Mouse (Mus musculus) stomach, embryonic 16.5 days (tissue): Measurements from ENCODE around the gene Nxph4. TPM values are rescaled to one million over a fixed set of nuclear protein-coding genes. Genes with fewer than 3 reads are reported as not detected.

Source experiments
- ATAC-seq: fragments of 200-750 bp; cut with Nextera tagmentation; 2 replicates; pipeline ENCODE4 v1.8.0; 2017; ENCODE audit warnings: moderate number of reproducible peaks, moderate TSS enrichment; ENCODE audit not compliant: insufficient read depth, low FRiP score
- H3K27ac ChIP-seq: fragments of 300-500 bp; sonication (generic); 2 replicates; pipeline ENCODE4 v1.5.1; 2014; ENCODE audit warnings: low read length
- H3K27me3 ChIP-seq: fragments of 300-500 bp; sonication (generic); 2 replicates; pipeline ENCODE4 v1.6.1; 2014; ENCODE audit warnings: low read length, control low read depth, mixed read lengths; ENCODE audit not compliant: control insufficient read depth, insufficient read depth
- H3K36me3 ChIP-seq: fragments of 300-500 bp; sonication (generic); 2 replicates; pipeline ENCODE4 v1.6.1; 2014; ENCODE audit warnings: low read length; ENCODE audit not compliant: control insufficient read depth, insufficient read depth
- H3K4me1 ChIP-seq: fragments of 300-500 bp; sonication (generic); 2 replicates; pipeline ENCODE4 v1.6.1; 2014; ENCODE audit warnings: low read length, control low read depth, mixed read lengths; ENCODE audit not compliant: control insufficient read depth, insufficient read depth
- H3K4me2 ChIP-seq: fragments of 300-500 bp; sonication (generic); 2 replicates; pipeline ENCODE4 v1.6.1; 2014; ENCODE audit warnings: low read depth, low read length, mixed read lengths
- H3K4me3 ChIP-seq: fragments of 300-500 bp; sonication (generic); replicated peaks from 2 replicates; pipeline ENCODE4 v1.5.1; 2014; ENCODE audit warnings: mild to moderate bottlenecking, low read length
- H3K9ac ChIP-seq: fragments of 300-500 bp; sonication (generic); 2 replicates; pipeline ENCODE4 v1.6.1; 2014; ENCODE audit warnings: low read length
- H3K9me3 ChIP-seq: fragments of 300-500 bp; sonication (generic); replicated peaks from 2 replicates; pipeline ENCODE4 v1.6.1; 2016; ENCODE audit warnings: low read length, control low read depth; ENCODE audit not compliant: control insufficient read depth
- WGBS: fragments of 180-500 bp; shearing (Covaris S2); extraction: QIAGEN DNeasy Blood & Tissue Kit; methylation state at CpG from one replicate; pipeline ENCODE4 v1.1.7; 2014; 5-methylcytosine and 5-hydroxymethylcytosine counted together
- polyA plus RNA-seq: library from polyadenylated mRNA; unstranded; fragments of >200 nt; fragmentation: Nextera tagmentation; extraction: Ambion mirVana; gene quantifications from 2 replicates; pipeline ENCODE4 v1.2.1, GENCODE M21; 2015

Gene Nxph4
- polyA plus RNA-seq, 1 experiment from 2014 or later = 4.6 TPM

- no peaks in the 10 kb centered on the region for H3K27me3 ChIP-seq
- WGBS = 81% methylated on average over 17 of the region's 17 CpGs
- peak overlapping the region; percentile 2; the same call in 1 of the 2 replicates for H3K9ac ChIP-seq
- H3K4me3 ChIP-seq = no peak overlapping the region
- H3K9me3 ChIP-seq = no peaks in the 10 kb centered on the region
- H3K27ac ChIP-seq = peak overlapping the region; percentile 75
- ATAC-seq = no peak
- peaks cover 54% of the 10 kb centered on the region for H3K36me3 ChIP-seq
- H3K4me1 ChIP-seq = peaks cover 8% of the 10 kb centered on the region
- H3K4me2 ChIP-seq = no peak overlapping the region
These were observed 36.7 kb upstream of the Nxph4 start for GRCm38 (mm10) chr10:127570937-127571641.

GRCm38 (mm10) chr10:127570384-127570783, 36.0 kb upstream of the Nxph4 start:
- H3K4me1 ChIP-seq = peaks cover 8% of the 10 kb centered on the region
- no peak overlapping the region for H3K4me3 ChIP-seq
- H3K9me3 ChIP-seq = no peaks in the 10 kb centered on the region
- WGBS = 41% methylated on average over 6 of the region's 6 CpGs
- ATAC-seq = peak; percentile 59
- peaks cover 50% of the 10 kb centered on the region for H3K36me3 ChIP-seq
- H3K9ac ChIP-seq = peak overlapping the region; percentile 40
- H3K27me3 ChIP-seq = no peaks in the 10 kb centered on the region
- H3K4me2 ChIP-seq = no peak overlapping the region
- H3K27ac ChIP-seq = peak overlapping the region; percentile 74

- Histone ChIP-seq H3K4me1 (peaks cover 8% of the 10 kb centered on the region), H3K27ac (peak overlapping the region; percentile 74), H3K4me3 (no peak overlapping the region), H3K36me3 (peaks cover 42% of the 10 kb centered on the region), H3K9me3 (no peaks in the 10 kb centered on the region), H3K27me3 (no peaks in the 10 kb centered on the region), H3K9ac (no peak overlapping the region), H3K4me2 (no peak overlapping the region)
- 27% methylated on average over 3 of the region's 3 CpGs for WGBS
- ATAC-seq = no peak
These were observed 35.1 kb upstream of the Nxph4 start for GRCm38 (mm10) chr10:127569450-127569849.

GRCm38 (mm10) chr10:127566553-127567326, 32.4 kb upstream of the Nxph4 start:
- Histone ChIP-seq H3K27ac (no peak overlapping the region), H3K9me3 (no peaks in the 10 kb centered on the region), H3K27me3 (no peaks in the 10 kb centered on the region), H3K36me3 (peaks cover 22% of the 10 kb centered on the region), H3K4me1 (peaks cover 17% of the 10 kb centered on the region), H3K4me2 (no peak overlapping the region), H3K4me3 (no peak overlapping the region), H3K9ac (no peak overlapping the region)
- WGBS = 92% methylated on average over 28 of the region's 28 CpGs
- ATAC-seq = no peak

- Histone ChIP-seq H3K9me3 (no peaks in the 10 kb centered on the region), H3K36me3 (peaks cover 28% of the 10 kb centered on the region), H3K27ac (peak overlapping the region; percentile 78), H3K4me2 (no peak overlapping the region), H3K27me3 (no peaks in the 10 kb centered on the region), H3K4me3 (no peak overlapping the region), H3K9ac (no peak overlapping the region), H3K4me1 (peaks cover 9% of the 10 kb centered on the region; the same call in 1 of the 2 replicates)
- peak; percentile 80 for ATAC-seq
- 31% methylated on average over 13 of the region's 13 CpGs for WGBS
These were observed 29.9 kb upstream of the Nxph4 start for GRCm38 (mm10) chr10:127564301-127564700.

GRCm38 (mm10) chr10:127563840-127564239, 29.5 kb upstream of the Nxph4 start:
- Histone ChIP-seq H3K4me2 (no peak overlapping the region), H3K9ac (peak overlapping the region; percentile 26; the same call in 1 of the 2 replicates), H3K4me3 (no peak overlapping the region), H3K4me1 (peaks cover 9% of the 10 kb centered on the region; the same call in 1 of the 2 replicates), H3K9me3 (no peaks in the 10 kb centered on the region), H3K27me3 (no peaks in the 10 kb centered on the region), H3K27ac (peak overlapping the region; percentile 78), H3K36me3 (peaks cover 29% of the 10 kb centered on the region)
- ATAC-seq = no peak
- WGBS = 64% methylated on average over 8 of the region's 8 CpGs

- H3K27ac ChIP-seq = no peak overlapping the region
- no peaks in the 10 kb centered on the region for H3K27me3 ChIP-seq
- no peak overlapping the region for H3K4me2 ChIP-seq
- ATAC-seq = no peak
- H3K4me1 ChIP-seq = peaks cover 9% of the 10 kb centered on the region; the same call in 1 of the 2 replicates
- no peaks in the 10 kb centered on the region for H3K9me3 ChIP-seq
- no peak overlapping the region for H3K4me3 ChIP-seq
- no peak overlapping the region for H3K9ac ChIP-seq
- H3K36me3 ChIP-seq = peaks cover 35% of the 10 kb centered on the region
These were observed 26.8 kb upstream of the Nxph4 start for GRCm38 (mm10) chr10:127561145-127561544.

GRCm38 (mm10) chr10:127557397-127557796, 23.0 kb upstream of the Nxph4 start:
- no peak overlapping the region for H3K27ac ChIP-seq
- H3K36me3 ChIP-seq = peaks cover 56% of the 10 kb centered on the region
- no peaks in the 10 kb centered on the region for H3K4me1 ChIP-seq
- no peak overlapping the region for H3K4me2 ChIP-seq
- no peaks in the 10 kb centered on the region for H3K27me3 ChIP-seq
- H3K4me3 ChIP-seq = no peak overlapping the region
- H3K9ac ChIP-seq = no peak overlapping the region
- ATAC-seq = no peak
- WGBS = 87% methylated on average over 13 of the region's 13 CpGs
- H3K9me3 ChIP-seq = no peaks in the 10 kb centered on the region

- 77% methylated on average over 18 of the region's 18 CpGs for WGBS
- H3K27me3 ChIP-seq = no peaks in the 10 kb centered on the region
- no peak for ATAC-seq
- H3K36me3 ChIP-seq = peaks cover 52% of the 10 kb centered on the region
- no peaks in the 10 kb centered on the region for H3K4me1 ChIP-seq
- H3K4me2 ChIP-seq = no peak overlapping the region
- H3K9me3 ChIP-seq = no peaks in the 10 kb centered on the region
- H3K27ac ChIP-seq = no peak overlapping the region
- H3K4me3 ChIP-seq = no peak overlapping the region
- no peak overlapping the region for H3K9ac ChIP-seq
These were observed 21.3 kb upstream of the Nxph4 start for GRCm38 (mm10) chr10:127555703-127556102.
